Mouse (Mus musculus) CH12.LX (cell line): ENCODE measurements around the gene Pdia4. TPM values are rescaled to one million over a fixed set of nuclear protein-coding genes. Genes with fewer than 3 reads are reported as not detected.

Experiments used
- DNase-seq: peaks from one replicate; pipeline ENCODE4 v3.0.0-alpha.2; 2013; ENCODE audit errors: extremely low read depth
- H3K27ac ChIP-seq: 2 replicates; pipeline ENCODE4 v1.5.1; 2012; ENCODE audit warnings: low read depth, mild to moderate bottlenecking, control low read depth, moderate library complexity; ENCODE audit not compliant: insufficient read depth
- H3K27me3 ChIP-seq: replicated peaks from 2 replicates; pipeline ENCODE3; 2012; ENCODE audit warnings: inconsistent platforms
- H3K36me3 ChIP-seq, 2 experiments: replicated peaks in 1 of 2; 2 replicates each; pipeline versions ENCODE3 to v1.6.1; 2012; ENCODE audit warnings: inconsistent platforms in 1 of 2, low read length in 1 of 2, mild to moderate bottlenecking in 1 of 2, mixed read lengths in 1 of 2, moderate library complexity in 1 of 2; ENCODE audit not compliant: control insufficient read depth in 1 of 2, insufficient read depth in 1 of 2
- H3K4me1 ChIP-seq, 2 experiments: 2 replicates each; pipeline ENCODE4 v1.6.1; 2012; ENCODE audit warnings: inconsistent platforms in 1 of 2, moderate library complexity in 1 of 2; ENCODE audit not compliant: insufficient read depth in 2 of 2, control insufficient read depth in 1 of 2
- H3K4me2 ChIP-seq: 2 replicates; pipeline ENCODE4 v1.6.1; 2012; ENCODE audit warnings: low read depth, mild to moderate bottlenecking, control low read depth; ENCODE audit not compliant: poor library complexity, insufficient read depth, severe bottlenecking
- H3K4me3 ChIP-seq, 3 experiments: fragments of 150-350 bp in 1 of 3; sonication (generic) in 1 of 3; replicated peaks in 1 of 3; 2 replicates each; pipeline versions ENCODE3 to v1.5.1; 2011 to 2012; ENCODE audit warnings: low read depth in 2 of 3, low read length in 2 of 3, mild to moderate bottlenecking in 2 of 3, moderate library complexity in 2 of 3, control low read depth in 1 of 3, improper control_type of control experiment in 1 of 3, inconsistent platforms in 1 of 3, mixed read lengths in 1 of 3; ENCODE audit not compliant: poor library complexity in 1 of 3
- H3K79me2 ChIP-seq: replicated peaks from 2 replicates; pipeline ENCODE4 v1.6.1; 2012; ENCODE audit warnings: mild to moderate bottlenecking, moderate library complexity; ENCODE audit not compliant: control insufficient read depth, poor library complexity, insufficient read depth, severe bottlenecking; ENCODE audit errors: extremely low read depth
- H3K9ac ChIP-seq: 2 replicates; pipeline ENCODE4 v1.6.1; 2012; ENCODE audit warnings: low read depth, mild to moderate bottlenecking, control low read depth, moderate library complexity; ENCODE audit not compliant: insufficient read depth
- H3K9me3 ChIP-seq: replicated peaks from 2 replicates; pipeline ENCODE3; 2012; ENCODE audit warnings: low read length, inconsistent platforms, mixed read lengths
- CHD1 ChIP-seq: IDR thresholded peaks from 2 replicates; pipeline ENCODE4 v1.6.1; 2012; ENCODE audit warnings: low read depth, low read length, improper control_type of control experiment, inconsistent platforms
- CHD2 ChIP-seq: IDR thresholded peaks from 2 replicates; pipeline ENCODE4 v1.6.1; 2011; ENCODE audit warnings: low read length, improper control_type of control experiment
- CTCF ChIP-seq, 2 experiments: IDR thresholded peaks in 1 of 2; conservative IDR thresholded peaks in 1 of 2; 2 replicates each; pipeline ENCODE4 v1.5.1; 2011 to 2012; ENCODE audit warnings: low read depth in 2 of 2, low read length in 2 of 2, improper control_type of control experiment in 1 of 2, inconsistent platforms in 1 of 2, mild to moderate bottlenecking in 1 of 2, moderate library complexity in 1 of 2
- HCFC1 ChIP-seq: IDR thresholded peaks from 2 replicates; pipeline ENCODE4 v1.6.1; 2012; ENCODE audit warnings: low read depth, mild to moderate bottlenecking, inconsistent platforms, low read length, improper control_type of control experiment
- JUN ChIP-seq: IDR thresholded peaks from 2 replicates; pipeline ENCODE4 v1.6.1; 2011; ENCODE audit warnings: low read depth, mild to moderate bottlenecking, low read length, improper control_type of control experiment, moderate library complexity; ENCODE audit not compliant: insufficient read depth
- MAFK ChIP-seq: IDR thresholded peaks from 2 replicates; pipeline ENCODE4 v1.6.1; 2011; ENCODE audit warnings: low read length, improper control_type of control experiment; ENCODE audit not compliant: insufficient replicate concordance
- MAZ ChIP-seq: IDR thresholded peaks from 2 replicates; pipeline ENCODE4 v1.6.1; 2012; ENCODE audit warnings: low read depth, mild to moderate bottlenecking, inconsistent platforms, low read length, improper control_type of control experiment, moderate library complexity
- MEF2A ChIP-seq: IDR thresholded peaks from 2 replicates; pipeline ENCODE4 v1.6.1; 2014; ENCODE audit warnings: low read depth, mild to moderate bottlenecking, inconsistent platforms, low read length, improper control_type of control experiment, borderline replicate concordance
- MXI1 ChIP-seq: IDR thresholded peaks from 2 replicates; pipeline ENCODE4 v1.6.1; 2011; ENCODE audit warnings: mild to moderate bottlenecking, low read depth, low read length, improper control_type of control experiment
- MYC ChIP-seq: IDR thresholded peaks from 2 replicates; pipeline ENCODE4 v1.6.1; 2011; ENCODE audit warnings: low read depth, mild to moderate bottlenecking, improper control_type of control experiment, low read length
- NRF1 ChIP-seq: IDR thresholded peaks from 2 replicates; pipeline ENCODE4 v1.6.1; 2014; ENCODE audit warnings: low read depth, mild to moderate bottlenecking, inconsistent platforms, low read length, improper control_type of control experiment, moderate library complexity
- POLR2A ChIP-seq: IDR thresholded peaks from 2 replicates; pipeline ENCODE4 v1.6.1; 2011; ENCODE audit warnings: low read depth, mild to moderate bottlenecking, improper control_type of control experiment, low read length
- POLR2AphosphoS2 ChIP-seq: IDR thresholded peaks from 2 replicates; pipeline ENCODE4 v1.6.1; 2011; ENCODE audit warnings: low read depth, low read length, improper control_type of control experiment
- RAD21 ChIP-seq: IDR thresholded peaks from 2 replicates; pipeline ENCODE4 v1.6.1; 2011; ENCODE audit warnings: low read depth, mild to moderate bottlenecking, low read length, improper control_type of control experiment, moderate library complexity
- RCOR1 ChIP-seq: conservative IDR thresholded peaks from 2 replicates; pipeline ENCODE4 v1.6.1; 2012; ENCODE audit warnings: low read depth, mild to moderate bottlenecking, inconsistent platforms, low read length, improper control_type of control experiment
- SMC3 ChIP-seq: IDR thresholded peaks from 2 replicates; pipeline ENCODE4 v1.6.1; 2011; ENCODE audit warnings: low read depth, low read length, improper control_type of control experiment
- TCF12 ChIP-seq: IDR thresholded peaks from 2 replicates; pipeline ENCODE4 v1.6.1; 2014; ENCODE audit warnings: low read depth, mild to moderate bottlenecking, inconsistent platforms, low read length, improper control_type of control experiment
- UBTF ChIP-seq: IDR thresholded peaks from 2 replicates; pipeline ENCODE4 v1.6.1; 2012; ENCODE audit warnings: low read depth, mild to moderate bottlenecking, inconsistent platforms, low read length, improper control_type of control experiment, moderate library complexity
- ZKSCAN1 ChIP-seq: IDR thresholded peaks from 2 replicates; pipeline ENCODE4 v1.6.1; 2012; ENCODE audit warnings: low read depth, inconsistent platforms, low read length, improper control_type of control experiment, borderline replicate concordance
- ZMIZ1 ChIP-seq: IDR thresholded peaks from 2 replicates; pipeline ENCODE4 v1.6.1; 2012; ENCODE audit warnings: low read depth, mild to moderate bottlenecking, inconsistent platforms, low read length, improper control_type of control experiment
- dilution Hi-C: fragments of 300-500 bp; cut with MboI; formaldehyde crosslinking; loops from 2 replicates; pipeline ENCODE4 v1.14.3; 2020; ENCODE audit warnings: low sequenced_read_pairs; ENCODE audit not compliant: extremely low pct_unique_long_range_greater_than_20kb, extremely low pct_ligation_motif_present
- in situ Hi-C: fragments of 300-500 bp; cut with MboI; formaldehyde crosslinking; loops from 3 replicates; pipeline ENCODE4 v1.14.3; 2019; ENCODE audit warnings: low sequenced_read_pairs, low pct_ligation_motif_present, low pct_unique_long_range_greater_than_20kb, mixed read lengths
- polyA plus RNA-seq: library from polyadenylated mRNA; unstranded; fragments of >175 nt; gene quantifications from 2 replicates; pipeline ENCODE4 v1.2.1, GENCODE M21; 2012; ENCODE audit warnings: low read depth; ENCODE audit not compliant: insufficient read length
- total RNA-seq, 2 experiments: library from RNA; depleted of rRNA; stranded (reverse); fragments of 300-350 nt in 1 of 2; fragments of >200 nt in 1 of 2; gene quantifications; 2 replicates each; pipeline ENCODE4 v1.2.3; 2012 to 2014

The Pdia4 gene
- total and polyA plus RNA-seq, 3 experiments = 186 to 242 (median 204) TPM

- no peak for TF ChIP-seq UBTF
- TF ChIP-seq CHD1 = no peak
- TF ChIP-seq ZKSCAN1 = no peak
- TF ChIP-seq POLR2AphosphoS2 = no peak
- TF ChIP-seq JUN = no peak; the same call in 1 of the 2 replicates
- TF ChIP-seq HCFC1 = no peak
- TF ChIP-seq TCF12 = peak; percentile 79
- no peak for TF ChIP-seq ZMIZ1
- peak; percentile 80; the same call in 1 of the 2 replicates for TF ChIP-seq MEF2A
- TF ChIP-seq NRF1 = no peak
- TF ChIP-seq CHD2 = no peak
- no peak for TF ChIP-seq RCOR1
- TF ChIP-seq MXI1 = no peak
- TF ChIP-seq, all 38 proteins: peak for 10
Observed at GRCm38 (mm10) chr6:47807419-47807818, 5.8 kb downstream of the Pdia4 start (continued).

- Histone ChIP-seq H3K9me3 (no peaks in the 10 kb centered on the region), H3K36me3 (peaks cover 57 to 62% of the 10 kb centered on the region in 2 experiments), H3K9ac (no peak overlapping the region), H3K4me2 (no peak overlapping the region), H3K4me3 (no peak overlapping the region), H3K4me1 (peaks cover 30 to 81% of the 10 kb centered on the region in 2 experiments), H3K27ac (no peak overlapping the region), H3K79me2 (peaks cover 66% of the 10 kb centered on the region), H3K27me3 (no peaks in the 10 kb centered on the region)
- dilution Hi-C loops (no loop called here), in situ Hi-C loops (no loop called here)
- no peak for TF ChIP-seq HCFC1
- no peak for TF ChIP-seq POLR2A
- peak; percentile 77 for TF ChIP-seq MAFK
- DNase-seq = no peak
Observed at GRCm38 (mm10) chr6:47805520-47805919, 7.7 kb downstream of the Pdia4 start.

- in situ Hi-C loops = no loop called here
- Histone ChIP-seq H3K4me3 (no peak overlapping the region), H3K27me3 (no peaks in the 10 kb centered on the region), H3K79me2 (peaks cover 12% of the 10 kb centered on the region)
- dilution Hi-C loops = no loop called here
- TF ChIP-seq SMC3 (peak; percentile 88), RAD21 (peak; percentile 44), NRF1 (no peak), MAZ (0 out of 2 replicates have a peak, but pooled peaks have one; percentile 34), MYC (0 out of 2 replicates have a peak, but pooled peaks have one; percentile 38), CTCF (conservative IDR thresholded peaks at IDR 0.05 in 1 of 2, IDR thresholded peaks at IDR 0.05 in 1 of 2; ENCODE audit: low read depth in 2 of 2, low read length in 2 of 2) (peak; percentile 76 to 81)
- TF ChIP-seq, all 38 proteins: peak for 5
- peaks cover 79 to 93% of the 10 kb centered on the region in 2 experiments for H3K36me3 ChIP-seq
- no peak overlapping the region for H3K27ac ChIP-seq
- peak; percentile 80 for DNase-seq
- peaks cover 12 to 65% of the 10 kb centered on the region in 2 experiments; a peak in 3 of 4 replicates for H3K4me1 ChIP-seq
- no peaks in the 10 kb centered on the region for H3K9me3 ChIP-seq
- H3K4me2 ChIP-seq = no peak overlapping the region
- H3K9ac ChIP-seq = no peak overlapping the region
Observed at GRCm38 (mm10) chr6:47799079-47799478, 14.2 kb downstream of the Pdia4 start.
